Mouse (Mus musculus): ENCODE results near the gene Wnk2.

The Wnk2 gene

GRCm38 (mm10) chr13:49047393-49047792 lies 100.4 kb downstream of the Wnk2 start:
- peak; percentile 48 for DNase-seq (ENCODE audit: low read depth, low spot score)

DNA sequence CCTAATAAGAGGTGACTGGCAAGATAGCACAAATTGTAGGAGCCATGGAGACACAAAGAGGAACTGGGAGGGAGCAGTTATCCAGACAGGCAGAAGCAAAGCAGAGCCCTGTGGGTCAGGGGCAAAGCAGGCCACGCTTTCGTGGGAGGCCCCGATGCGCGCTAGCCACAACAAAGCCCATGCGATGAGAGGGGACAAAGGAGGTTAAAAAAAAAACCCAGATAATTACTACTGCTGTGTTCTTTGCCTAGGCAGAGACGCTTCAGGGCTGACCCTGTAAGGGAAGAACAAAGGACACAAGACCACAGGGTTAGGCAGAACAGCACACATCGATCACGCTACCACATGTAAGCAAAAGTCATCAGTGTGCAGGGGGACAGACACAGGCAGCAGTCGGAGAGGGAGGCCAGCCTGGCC lies 103.7 kb downstream of the Wnk2 start:
- DNase-seq (ENCODE audit: low read depth, low spot score) = no peak

DNA sequence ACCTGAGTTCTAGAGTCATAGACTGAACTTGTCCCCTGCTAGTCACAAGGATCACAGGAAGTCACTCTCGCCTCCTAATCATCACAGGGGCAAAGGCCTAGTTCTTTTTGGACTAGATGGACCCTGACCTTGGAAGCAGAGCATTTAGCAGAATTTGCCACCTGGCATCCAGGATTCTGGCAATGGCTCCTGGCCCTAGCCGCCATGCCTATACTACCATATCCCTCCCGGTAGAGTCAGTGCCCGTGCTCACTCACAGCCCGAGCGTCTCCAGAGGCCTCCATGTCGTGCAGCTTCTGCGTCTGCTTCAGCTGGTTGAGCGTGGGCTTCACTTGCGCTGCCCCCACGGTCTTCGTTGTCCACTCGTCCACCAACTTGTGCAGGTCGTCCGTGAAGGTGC lies 105.4 kb downstream of the Wnk2 start:
- DNase-seq (ENCODE audit: low read depth, low spot score) = no peak

DNA sequence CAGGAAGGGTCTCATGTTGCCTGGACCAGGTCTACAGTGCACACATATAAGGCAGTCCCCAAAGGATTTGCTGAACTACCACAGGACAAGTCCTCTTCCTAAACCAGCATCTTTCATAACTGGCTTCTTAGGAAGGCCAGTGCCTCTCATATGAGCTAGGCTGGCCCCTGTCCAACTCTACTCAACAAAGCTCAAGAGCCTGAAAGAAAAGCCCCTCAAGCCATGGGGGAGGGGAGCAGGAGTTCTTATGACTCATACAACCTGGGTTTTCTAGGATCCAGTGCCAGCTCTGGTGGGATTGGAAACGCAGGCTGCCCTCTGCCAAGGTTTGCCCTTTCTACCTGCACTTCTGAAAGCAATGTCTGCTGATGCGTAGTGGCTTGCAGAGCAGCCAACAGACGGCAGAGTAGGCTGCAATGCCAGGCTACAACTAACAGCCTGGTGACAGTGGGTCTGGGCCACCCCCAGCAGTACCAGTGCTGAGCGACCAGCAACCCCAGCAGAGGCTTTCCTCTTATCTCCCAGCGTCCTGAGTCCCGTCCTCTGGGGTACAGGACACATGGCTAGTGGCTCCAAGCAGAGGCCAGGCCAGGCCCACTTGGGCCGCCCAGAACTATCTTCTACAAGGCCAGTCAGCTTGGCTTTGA lies 110.8 kb downstream of the Wnk2 start:
- no peak for DNase-seq (ENCODE audit: low read depth, low spot score)

DNA sequence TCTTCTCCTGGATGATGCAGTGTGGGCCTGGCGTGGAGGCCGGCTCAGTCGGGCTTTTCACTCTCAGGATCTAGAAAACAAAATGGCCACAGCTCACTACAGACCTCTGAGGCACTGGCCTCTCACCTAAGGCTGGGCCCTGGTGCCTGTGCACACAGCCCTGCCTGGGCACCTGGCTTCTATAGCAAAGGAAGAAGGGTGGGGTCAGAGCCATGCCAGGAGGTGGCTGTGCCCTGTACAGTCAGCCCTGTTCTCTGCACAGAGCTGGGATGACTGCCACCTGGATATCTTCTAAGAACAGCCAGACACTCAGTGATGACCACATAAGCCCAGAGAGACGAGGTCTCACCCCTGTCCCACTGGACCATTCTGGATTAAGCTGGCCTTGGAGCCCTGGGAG lies 111.4 kb downstream of the Wnk2 start:
- DNase-seq (ENCODE audit: low read depth, low spot score) = no peak

DNA sequence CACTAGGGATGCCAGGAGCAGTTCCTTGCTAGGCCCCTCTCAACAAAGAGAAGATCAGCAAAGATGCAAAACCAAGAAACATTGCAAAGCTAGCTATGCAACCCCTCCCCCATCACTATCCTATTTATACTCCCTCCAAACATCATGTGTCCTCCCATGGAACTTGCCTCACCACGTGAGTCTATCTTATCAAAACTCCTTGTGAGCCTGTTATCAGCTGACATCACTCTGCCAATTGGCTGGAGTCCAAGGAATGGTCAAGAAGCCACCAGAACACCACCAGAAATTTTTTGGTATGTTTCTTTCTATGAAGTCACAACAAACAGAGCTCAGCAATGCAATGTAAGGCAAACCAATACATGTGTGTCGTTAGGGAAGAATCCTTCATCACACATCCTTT lies 116.8 kb downstream of the Wnk2 start:
- no peak for DNase-seq (ENCODE audit: low read depth, low spot score)

- no peak for DNase-seq (ENCODE audit: low read depth, low spot score)
Measured at GRCm38 (mm10) chr13:49028757-49029539, 118.9 kb downstream of the Wnk2 start.

- DNase-seq (ENCODE audit: low read depth, low spot score) = peak; percentile 22
Measured at GRCm38 (mm10) chr13:49027057-49027456, 120.8 kb downstream of the Wnk2 start.

GRCm38 (mm10) chr13:49025521-49025920 lies 122.3 kb downstream of the Wnk2 start:
- DNase-seq (ENCODE audit: low read depth, low spot score) = no peak

DNA sequence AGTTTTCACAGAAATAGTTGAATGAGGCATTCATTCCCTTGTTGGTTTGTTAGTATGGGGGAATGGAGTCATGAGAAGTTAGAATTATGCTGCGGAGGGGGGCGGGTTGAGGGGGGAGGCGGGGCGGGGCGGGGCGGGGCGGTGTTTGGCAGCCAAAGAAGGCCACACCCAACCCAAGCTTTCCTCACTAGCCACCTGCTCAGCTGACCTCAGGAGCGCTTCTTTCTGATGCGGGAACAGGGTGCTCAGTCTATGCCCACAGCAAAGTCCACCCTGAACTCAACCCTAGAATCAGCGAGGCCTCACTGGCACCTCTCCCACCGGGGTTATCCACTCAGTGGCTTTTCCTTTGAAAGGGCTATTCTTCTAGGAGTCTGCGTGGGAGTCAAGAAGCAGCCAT lies 123.1 kb downstream of the Wnk2 start:
- DNase-seq (ENCODE audit: low read depth, low spot score) = peak; percentile 28

GRCm38 (mm10) chr13:49021693-49022092 lies 126.1 kb downstream of the Wnk2 start:
- DNase-seq (ENCODE audit: low read depth, low spot score) = peak; percentile 82

GRCm38 (mm10) chr13:49020152-49020551 lies 127.7 kb downstream of the Wnk2 start:
- peak; percentile 24 for DNase-seq (ENCODE audit: low read depth, low spot score)

GRCm38 (mm10) chr13:49017375-49017774 lies 130.4 kb downstream of the Wnk2 start:
- DNase-seq (ENCODE audit: low read depth, low spot score) = no peak

- peak; percentile 59 for DNase-seq (ENCODE audit: low read depth, low spot score)
Measured at GRCm38 (mm10) chr13:49016311-49016761, 131.5 kb downstream of the Wnk2 start.

DNA sequence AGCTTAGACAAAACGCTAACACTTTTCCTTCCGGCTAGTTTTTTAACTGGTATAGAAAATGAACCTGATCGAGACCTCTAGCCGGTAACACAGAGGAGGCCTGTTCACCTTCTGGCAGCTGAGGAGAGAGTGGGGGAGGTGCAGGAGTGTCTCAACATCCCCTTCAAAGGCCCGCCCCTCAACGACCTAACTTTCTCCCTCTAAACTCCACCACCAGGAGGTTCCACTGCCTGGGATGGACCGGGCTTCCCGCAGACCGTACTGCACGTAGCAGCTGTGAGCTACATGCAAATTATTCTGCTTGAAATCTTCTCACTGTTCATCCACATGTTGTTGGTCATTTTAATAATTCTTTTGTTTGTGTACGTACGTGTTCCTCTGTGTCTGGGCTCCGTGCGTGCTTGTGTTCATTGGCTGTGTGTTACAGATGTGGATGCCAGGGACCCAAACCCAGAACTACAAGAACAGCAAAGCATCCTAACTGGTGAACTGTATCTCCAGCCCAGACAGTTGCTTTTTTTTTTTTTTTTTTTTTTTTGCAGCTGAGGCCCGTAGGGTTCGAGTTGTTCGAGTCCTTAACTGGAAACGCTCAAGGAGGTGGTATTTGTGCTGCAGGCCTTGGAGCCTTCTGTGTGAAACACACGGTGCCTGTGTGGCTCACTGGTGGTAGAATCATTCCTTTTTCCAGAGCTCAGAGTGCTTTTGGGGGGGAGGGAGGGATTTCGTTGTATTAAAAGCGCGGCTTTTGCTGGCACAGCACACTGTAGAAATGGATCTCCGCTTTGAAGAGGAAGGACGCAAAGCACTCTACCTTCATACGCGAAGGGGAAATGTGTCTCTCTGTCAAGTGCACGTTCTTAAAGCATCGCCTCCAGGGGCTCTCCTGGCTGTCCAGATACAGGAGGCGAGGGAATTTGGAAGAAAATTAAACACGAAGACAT lies 132.2 kb downstream of the Wnk2 start:
- DNase-seq (ENCODE audit: low read depth, low spot score) = peak; percentile 97

GRCm38 (mm10) chr13:49013206-49013794 lies 134.5 kb downstream of the Wnk2 start:
- peak; percentile 98 for DNase-seq (ENCODE audit: low read depth, low spot score)

DNA sequence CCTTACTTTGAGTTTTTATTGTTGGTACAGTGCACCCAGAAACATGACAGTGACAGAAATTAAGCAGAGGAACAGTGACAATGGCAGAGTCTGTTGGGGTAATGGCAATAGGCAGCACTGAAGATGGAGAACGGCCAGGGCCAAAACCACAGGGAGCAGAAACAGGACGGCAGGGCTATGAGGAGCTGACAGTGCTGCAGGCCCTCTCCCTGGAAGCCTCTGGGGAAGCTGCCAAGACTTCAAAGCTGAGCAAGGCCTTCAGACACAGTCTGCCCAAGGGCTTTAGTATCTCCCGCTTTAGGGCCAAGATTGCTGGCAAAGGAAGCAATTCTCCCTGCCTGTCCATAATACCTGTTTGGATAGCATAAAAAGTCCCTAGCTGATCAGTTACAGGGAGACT lies 146.1 kb downstream of the Wnk2 start:
- no peak for DNase-seq (ENCODE audit: low read depth, low spot score)

GRCm38 (mm10) chr13:48998591-48998990 lies 149.2 kb downstream of the Wnk2 start:
- peak; percentile 87 for DNase-seq (ENCODE audit: low read depth, low spot score)

DNA sequence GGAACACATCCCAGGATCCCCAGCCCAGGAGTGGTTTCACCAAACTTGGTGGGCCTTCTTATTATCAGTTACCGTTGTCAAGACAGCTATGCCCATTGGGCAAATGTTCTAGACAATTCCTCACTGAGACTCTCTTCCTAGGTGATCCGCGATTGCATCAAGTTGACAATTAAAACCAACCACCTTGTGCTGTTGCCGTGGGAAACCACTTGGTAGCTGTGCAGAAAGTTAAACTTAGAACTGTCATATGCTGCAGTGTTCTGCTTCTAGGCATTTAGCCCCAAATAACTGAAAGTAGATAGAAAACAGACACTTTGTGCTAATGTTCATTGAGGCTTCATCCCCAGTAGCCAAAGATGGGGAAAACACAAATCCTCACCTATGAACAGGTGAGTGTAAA lies 151.1 kb downstream of the Wnk2 start:
- no peak for DNase-seq (ENCODE audit: low read depth, low spot score)

DNA sequence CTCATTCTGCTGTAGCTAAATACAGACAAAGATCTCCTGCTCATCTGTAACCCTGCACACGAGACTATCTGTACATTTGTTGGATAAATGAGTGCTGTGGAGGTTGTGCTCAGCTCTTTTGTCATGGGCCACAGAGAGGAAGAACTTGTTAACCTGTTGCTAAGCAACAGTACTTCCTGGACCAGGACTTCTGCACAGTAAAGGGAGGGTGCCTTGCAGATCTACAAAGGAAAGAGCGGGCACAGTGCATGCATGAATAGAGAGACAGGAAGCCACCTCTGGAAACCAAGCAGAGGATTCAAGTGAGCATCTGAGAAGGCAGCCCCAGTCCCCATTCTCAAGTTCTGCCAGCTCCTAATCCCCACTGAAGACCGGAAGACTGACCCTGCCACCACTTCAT lies 152.9 kb downstream of the Wnk2 start:
- peak; percentile 86 for DNase-seq (ENCODE audit: low read depth, low spot score)

- no peak for DNase-seq (ENCODE audit: low read depth, low spot score)
Measured at GRCm38 (mm10) chr13:48992914-48993313, 154.9 kb downstream of the Wnk2 start.

DNA sequence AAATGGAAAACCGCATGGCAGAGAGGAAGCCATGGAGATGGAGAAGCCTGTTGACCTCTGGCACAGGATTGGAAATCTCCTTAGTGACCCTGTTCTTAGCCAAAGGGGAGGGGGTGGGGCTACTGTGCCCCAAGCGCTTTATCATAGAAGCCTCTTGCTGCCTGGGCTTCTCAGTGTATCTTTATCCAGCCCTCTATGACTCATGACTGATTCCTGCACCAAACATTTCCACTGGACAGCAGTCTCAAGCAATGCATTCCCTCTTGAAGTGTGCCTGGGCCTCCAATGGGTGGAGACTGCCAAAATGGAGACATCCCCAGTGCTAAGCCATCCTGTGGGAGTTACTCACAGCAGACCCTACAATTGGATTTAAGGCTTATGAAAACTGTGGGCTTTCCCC lies 157.7 kb downstream of the Wnk2 start:
- no peak for DNase-seq (ENCODE audit: low read depth, low spot score)
